Mouse (Mus musculus): ENCODE measurements at regions not wholly inside any gene's neighbourhood (a gene's known extent, or its start where the extent isn't known, plus 50 kb on each side); places are given as distances from the start of the nearest gene placed in this dataset.

DNA sequence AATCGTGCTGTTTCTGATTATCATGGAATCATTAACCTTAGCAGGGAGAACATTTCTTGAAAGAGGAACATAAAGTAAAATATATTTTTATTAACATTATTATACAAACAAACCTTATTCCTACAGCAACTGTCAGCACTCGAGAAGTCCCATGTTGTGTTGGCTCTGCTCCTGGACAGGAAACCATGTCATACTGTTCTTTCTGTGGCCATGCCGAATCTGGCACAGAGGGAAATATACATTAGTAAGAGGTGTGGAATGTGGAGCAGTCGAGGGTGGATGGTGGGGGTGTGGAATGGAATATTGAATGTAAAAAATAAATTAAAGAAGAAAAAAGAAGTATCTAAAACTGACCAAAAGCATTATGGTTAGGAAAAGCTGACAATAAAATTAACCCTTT lies 342.1 kb upstream of the Pmfbp1 start:
- no peak for DNase-seq (ENCODE audit: low read depth, low spot score)

DNA sequence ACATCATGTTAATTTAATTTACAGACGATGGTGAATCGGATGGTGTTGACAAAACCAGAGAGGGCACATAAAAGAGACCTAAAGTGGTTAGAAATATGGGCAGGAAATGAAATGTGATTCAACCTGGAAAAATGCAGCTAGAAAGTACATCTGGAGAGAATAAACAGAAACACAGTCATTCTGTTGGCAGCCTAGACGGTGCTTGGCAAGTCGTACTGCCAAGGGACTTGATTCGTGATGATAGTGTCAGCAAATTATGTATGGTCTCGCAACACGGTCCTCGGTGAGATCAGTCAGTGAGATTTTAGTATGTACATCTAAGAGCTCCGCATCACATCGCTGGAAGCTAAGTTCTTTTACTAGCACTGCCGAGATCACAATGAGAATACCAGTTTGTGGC lies 338.3 kb upstream of the Pmfbp1 start:
- DNase-seq (ENCODE audit: low read depth, low spot score): no peak

DNA sequence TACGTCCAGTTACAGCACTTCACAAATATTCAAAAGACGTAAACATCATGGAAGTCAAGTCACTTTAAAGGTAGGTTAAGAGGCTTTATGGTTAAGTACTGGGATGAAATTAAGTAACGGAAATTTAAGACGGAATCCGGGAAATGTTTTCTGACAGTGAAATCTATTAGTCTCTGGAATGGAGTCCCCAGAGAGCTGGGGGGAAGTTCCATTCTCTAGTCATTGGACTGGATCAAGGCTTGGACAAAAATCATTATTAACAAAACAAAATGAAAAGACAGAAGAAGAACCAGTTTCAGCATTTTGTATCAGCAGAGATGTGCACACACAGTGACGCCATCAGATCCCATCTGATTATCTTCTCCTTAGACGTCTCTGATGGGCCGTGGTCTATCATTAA lies 337.8 kb upstream of the Pmfbp1 start:
- no peak for DNase-seq (ENCODE audit: low read depth, low spot score)

DNA sequence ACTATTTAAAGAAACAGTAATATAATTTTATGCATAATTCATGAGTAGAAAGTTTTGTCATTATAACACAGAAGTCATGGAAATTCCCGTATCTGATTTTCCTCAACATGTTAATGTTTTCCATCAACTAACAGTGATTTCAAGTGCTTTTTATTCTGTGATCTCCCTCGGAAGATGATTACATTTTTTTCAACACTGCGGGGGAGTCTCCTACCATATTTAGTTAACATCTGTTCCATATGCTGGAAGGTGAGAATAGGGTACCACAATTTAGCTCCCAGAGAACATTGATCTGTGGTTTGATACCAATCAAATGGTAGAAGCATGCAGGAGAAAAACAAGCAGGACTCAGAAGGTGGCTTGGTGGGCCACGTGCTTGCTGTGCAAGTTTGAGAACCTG lies 321.1 kb upstream of the Pmfbp1 start:
- no peak for DNase-seq (ENCODE audit: low read depth, low spot score)

DNA sequence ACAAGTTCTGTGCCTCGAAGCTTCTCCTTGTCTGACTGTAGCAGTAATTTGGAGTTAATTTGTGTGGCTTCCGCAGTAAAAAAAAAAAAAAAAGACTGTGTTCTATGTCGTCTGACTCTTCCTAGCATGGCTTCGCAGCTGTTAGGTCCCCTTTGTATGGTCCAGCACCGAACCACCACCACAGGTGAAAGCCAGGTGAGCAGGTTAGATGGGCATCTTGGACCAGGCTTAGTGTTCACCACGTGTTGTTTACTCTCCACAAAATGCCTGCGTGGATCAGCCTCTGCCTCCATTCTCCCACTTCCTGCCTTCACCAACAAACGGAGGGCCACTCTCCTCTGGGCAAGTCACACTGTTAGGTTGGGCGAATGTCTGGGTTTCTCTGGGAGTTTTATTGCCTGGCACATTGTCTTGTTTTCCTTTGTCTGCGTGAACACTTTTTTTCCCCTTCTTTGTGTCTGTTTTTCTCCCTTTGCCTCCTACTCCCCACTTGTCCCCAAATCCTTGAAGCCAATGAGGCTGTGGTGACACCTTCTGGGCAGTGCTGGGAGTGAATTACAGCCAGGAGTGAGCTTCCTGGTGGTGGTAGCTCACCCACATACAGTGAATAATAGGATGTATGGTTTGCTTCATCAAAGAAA lies 308.1 kb upstream of the Pmfbp1 start:
- DNase-seq (ENCODE audit: low read depth, low spot score): peak; percentile 33

DNA sequence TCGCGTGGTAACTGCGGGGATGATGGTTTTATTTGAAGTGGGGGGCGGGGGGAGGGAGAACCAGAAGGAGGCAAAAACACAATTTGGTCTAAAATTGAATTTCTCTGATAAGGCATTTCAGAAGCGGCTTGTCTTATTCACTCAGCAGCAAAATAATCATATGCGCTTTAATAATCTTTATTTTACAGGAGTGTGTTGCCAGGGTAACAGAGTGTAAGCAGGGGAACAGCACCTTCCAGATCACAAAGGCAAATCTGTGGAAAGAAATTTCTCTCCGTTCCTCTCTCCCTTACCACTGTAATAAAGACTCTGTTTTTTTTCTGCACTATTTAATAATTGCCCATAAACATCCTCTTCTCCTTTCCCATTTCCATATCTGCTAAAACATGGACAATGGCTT lies 306.2 kb upstream of the Pmfbp1 start:
- DNase-seq (ENCODE audit: low read depth, low spot score): no peak

DNA sequence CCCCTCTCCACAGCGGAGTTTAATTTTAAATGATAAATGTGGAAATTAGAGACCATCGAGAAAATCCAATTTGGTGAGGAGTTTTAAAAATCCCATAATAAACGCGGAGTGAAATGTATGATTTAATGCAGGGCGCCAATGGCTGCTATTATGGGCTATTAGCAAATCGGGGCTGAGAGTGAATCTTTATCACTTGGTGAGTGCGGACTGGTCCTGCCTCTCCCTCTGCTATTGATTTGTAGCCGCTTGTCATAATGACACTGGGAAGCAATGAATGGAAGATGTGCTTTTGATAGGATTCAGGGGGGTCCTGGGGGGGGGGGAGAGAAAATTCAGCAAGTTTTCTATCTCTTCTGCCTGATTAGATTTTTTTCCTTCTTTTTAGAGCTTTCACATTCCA lies 279.6 kb upstream of the Pmfbp1 start:
- no peak for DNase-seq (ENCODE audit: low read depth, low spot score)

DNA sequence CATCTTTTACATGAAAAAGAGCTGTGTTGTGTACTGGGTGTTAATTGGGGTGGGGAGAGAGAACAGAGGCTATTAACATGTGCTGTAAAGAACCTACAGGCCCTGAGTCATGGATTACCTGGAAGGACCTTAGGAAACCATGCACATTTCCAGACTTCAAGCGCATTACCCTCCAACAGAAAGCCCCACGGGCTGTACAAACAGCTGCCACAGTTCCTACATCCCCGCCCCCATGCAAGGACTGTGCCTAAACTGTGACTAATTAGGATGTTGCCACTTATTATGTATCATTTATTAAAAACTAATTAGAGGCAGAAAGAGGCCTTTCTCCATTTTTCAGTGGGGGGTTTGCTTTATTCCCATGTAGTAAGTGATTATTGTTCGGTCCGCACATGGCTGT lies 277.5 kb upstream of the Pmfbp1 start:
- no peak for DNase-seq (ENCODE audit: low read depth, low spot score)

DNA sequence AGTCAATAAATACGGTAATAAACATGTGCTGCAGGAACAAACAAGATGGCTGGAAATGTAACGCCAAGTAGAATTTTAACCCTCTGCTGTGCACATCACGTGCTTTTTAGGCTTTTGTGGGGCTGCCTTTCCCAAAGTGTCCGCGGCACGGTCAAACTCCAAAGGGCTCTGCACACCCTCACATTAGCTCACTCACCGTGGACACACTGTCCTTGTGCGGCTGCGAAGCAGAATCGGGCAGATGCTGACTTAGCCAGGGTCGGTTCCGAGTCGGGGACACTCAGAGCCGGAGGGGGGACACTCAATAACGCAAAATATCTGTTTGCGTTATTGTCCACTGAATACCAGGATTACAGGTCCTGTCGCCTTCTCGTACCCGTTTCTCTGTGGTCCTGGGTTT lies 276.5 kb upstream of the Pmfbp1 start:
- no peak for DNase-seq (ENCODE audit: low read depth, low spot score)

DNA sequence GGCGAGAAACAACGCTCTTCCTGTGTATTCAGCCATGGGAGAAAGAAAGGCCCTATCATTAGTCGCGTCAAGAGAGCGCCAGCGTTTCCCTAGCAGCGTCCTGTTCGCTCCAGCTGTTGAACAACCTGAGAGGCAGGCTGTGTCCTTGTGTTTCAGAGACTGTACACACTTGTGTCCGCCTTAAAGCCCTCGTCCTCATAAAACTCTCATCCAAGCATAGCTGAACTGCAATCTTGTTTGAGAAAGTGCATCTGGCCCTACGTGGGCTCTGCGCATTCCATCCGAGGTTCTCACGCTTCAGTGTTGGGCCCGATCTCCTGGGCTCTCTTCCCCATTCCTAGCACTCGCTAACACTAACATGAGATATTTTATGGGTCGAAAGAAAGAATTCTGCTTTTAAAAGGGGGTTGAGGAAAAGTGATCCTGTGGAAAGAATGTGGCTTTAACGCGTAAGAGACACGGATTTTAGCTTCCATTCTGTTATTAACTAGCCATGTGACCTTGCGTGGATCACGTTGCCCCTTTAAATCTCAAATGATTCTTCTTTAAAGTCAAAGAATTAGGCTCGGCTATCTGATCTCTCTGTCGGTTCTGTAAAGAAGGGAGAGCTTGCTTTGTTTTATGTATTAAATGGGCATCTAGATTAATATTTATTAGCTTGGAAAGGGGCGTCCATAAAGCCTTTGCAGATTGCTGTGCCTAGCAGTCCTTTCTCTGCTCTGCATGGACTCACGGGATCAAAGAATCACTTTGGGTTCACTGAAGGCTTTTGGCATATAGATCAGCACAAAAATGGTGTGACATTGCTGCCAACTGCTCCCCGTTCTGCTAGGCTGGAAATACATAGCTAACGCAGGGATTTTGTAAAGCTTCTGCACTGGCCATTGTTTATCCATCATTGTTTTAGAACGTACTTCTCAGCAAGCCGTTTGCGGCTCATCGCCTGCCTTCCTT lies 261.3 kb upstream of the Pmfbp1 start:
- DNase-seq (ENCODE audit: low read depth, low spot score): no peak

DNA sequence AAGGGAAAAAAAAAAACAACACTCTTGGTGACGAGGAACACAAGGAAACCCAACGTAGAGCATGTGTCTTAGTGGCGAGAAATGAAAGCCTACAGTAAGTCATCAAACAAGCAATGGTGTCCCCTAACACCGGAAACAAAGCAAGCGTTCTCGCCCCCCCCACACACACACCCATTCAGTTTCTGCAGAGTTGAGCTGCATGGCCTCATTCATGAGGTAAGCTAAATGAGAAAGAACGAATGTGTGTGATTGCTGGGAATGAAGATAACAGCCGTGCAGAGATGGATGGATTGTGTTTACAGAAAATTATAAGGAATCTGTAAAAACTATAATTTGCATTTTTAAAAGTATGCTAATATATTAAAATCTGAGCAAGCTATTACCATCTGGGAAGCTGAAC lies 248.3 kb upstream of the Pmfbp1 start:
- DNase-seq (ENCODE audit: low read depth, low spot score): no peak

DNA sequence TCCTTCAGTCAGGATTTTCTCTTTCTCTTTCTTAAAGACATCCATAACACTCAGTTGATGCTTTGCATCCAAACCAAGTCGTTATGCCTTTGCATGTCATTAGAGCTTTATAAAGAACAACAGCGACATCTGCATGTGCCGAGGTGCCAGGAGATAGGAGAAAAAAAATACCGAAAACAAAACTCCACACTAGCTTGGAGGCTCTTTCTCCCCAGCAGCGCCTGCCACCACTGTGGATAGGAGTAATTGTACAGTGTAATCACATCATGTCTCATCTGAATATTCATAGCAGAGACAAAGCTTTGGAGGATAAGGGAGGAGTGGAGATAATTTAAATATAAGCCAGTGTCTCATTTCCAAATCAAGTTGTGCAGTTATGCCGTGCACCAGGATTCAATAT lies 246.0 kb upstream of the Pmfbp1 start:
- no peak for DNase-seq (ENCODE audit: low read depth, low spot score)

DNA sequence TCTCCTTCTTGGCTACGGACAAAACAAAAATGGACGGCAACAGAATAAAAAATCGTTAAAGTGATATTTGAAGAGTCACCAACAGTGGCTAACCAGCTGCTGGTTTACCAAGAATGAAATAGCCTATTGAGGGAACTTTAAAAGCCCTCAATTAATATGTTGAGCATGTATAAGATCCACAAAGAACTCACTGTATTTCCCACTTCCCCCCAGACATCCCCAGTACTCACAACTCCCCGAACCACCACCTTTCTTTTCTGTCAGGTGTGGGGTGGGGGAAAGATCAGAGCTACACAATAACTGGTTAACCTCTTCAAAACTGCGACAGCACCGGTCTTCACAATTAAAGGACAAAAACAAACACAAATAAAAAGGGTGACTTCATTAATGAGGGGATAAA lies 245.5 kb upstream of the Pmfbp1 start:
- no peak for DNase-seq (ENCODE audit: low read depth, low spot score)

DNA sequence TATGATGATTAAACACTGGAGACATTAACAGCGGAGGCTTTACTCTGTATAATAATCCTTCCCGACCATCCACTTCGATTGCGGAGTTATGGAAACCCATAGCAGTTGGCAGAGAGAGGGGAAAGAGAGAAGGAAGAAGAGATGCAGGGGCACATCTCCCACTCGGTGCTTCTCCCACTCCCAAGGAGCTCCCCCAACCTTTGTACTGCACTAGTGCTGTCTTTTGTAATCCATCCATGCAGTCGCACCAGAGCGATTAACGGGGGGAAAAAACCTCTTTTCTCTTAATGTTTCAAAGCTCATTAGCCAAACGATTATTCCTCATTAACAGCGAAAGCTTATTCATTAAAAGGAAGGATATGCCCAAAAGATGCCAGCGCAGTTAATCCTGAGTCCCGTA lies 244.6 kb upstream of the Pmfbp1 start:
- DNase-seq (ENCODE audit: low read depth, low spot score): no peak

DNA sequence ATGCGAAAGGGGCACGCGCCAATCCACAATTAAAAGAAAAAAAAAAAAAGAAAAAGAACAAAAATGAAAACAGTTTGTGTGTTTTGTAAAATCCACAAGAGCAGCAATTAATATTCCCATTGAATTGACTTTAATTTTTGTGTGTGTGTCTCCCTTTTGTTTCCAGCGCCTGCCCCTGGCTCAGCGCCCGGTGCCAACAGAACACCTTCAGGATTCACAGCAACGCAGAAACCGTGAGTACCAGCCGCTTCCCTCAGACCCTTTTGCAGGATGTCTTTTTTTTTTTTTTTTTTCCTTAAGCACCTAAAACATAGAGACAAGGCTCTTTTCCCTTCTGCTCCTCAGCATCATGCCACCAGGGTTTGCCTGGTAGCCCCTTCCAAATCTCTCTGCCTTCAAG lies 244.1 kb upstream of the Pmfbp1 start:
- DNase-seq (ENCODE audit: low read depth, low spot score): no peak

DNA sequence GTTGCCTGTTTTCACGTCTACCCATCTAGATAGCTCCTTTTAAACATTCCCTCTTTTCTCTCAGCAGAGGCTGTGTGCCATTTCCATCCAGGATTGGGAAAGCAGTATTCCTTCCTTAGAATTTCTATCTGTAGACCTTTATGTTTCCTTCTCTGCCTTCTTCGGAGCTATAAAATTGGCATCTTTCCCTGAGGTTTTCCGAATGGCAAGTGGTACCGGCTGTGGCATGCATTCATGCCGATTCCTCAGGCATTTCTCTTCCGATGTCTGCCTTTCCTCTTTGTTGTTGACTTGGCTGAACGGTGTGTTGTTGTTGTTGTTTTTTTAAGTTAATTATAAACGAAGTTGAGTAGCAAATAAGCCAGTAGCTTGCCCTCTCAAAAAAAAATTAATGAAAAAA lies 243.3 kb upstream of the Pmfbp1 start:
- DNase-seq (ENCODE audit: low read depth, low spot score): no peak

DNA sequence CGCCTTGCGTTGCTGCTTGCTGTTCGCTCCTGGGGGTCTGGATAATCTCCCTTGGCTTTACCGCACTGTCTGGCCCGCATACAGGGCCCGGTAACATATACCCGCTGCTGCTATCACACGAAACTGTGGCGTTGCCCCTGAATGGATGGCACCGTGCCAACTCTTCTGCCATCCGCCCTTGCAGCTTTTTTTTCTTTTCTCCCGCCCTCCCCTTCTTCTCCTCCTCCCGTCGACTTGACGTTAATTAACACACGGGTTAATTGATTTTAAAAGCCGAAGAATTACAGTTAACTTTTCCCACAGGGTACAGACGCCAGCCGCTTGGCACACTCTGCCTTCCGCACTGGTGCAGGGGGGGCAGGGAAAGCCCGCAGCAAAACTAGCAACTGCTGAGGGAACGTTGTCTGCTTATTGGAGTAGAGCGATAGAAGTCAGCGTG lies 242.4 kb upstream of the Pmfbp1 start:
- DNase-seq (ENCODE audit: low read depth, low spot score): no peak

DNA sequence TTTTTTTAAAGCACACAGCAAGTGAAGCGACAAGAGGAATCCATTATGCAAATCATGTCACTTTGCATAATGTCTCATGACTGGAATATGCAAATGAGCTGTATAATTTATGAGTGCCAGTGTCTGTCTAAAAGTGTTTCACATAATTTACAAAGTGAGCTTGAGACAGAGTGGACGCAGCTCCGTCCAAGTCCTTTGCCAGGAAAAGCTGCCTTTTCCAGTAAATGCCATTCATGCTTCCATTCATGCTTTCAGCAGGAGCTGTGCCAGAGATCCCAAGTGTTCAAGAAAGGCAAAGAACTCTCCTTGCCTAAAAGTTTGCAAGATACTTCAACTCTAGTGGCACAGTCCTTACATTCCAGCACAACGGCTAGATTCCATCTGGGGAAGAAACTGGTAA lies 241.4 kb upstream of the Pmfbp1 start:
- DNase-seq (ENCODE audit: low read depth, low spot score): no peak

DNA sequence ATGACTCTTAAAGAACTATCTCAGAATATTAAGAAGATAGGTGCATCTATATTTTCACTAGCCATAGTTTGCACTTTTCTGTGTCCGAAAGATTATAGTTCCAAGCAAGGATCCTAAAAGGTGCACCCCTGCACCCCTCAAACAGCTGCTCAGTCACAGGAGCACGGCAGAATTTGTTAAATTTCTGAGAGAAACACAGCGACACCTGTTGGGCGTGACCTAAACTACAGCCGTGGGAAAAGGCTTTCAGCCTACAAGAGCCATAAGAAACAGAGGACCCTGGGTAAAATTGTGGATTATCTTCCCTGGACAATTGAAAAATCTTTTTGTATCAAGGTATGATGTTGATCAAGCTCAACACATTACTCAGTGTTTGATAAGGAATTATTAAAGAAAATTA lies 214.7 kb upstream of the Pmfbp1 start:
- no peak for DNase-seq (ENCODE audit: low read depth, low spot score)

DNA sequence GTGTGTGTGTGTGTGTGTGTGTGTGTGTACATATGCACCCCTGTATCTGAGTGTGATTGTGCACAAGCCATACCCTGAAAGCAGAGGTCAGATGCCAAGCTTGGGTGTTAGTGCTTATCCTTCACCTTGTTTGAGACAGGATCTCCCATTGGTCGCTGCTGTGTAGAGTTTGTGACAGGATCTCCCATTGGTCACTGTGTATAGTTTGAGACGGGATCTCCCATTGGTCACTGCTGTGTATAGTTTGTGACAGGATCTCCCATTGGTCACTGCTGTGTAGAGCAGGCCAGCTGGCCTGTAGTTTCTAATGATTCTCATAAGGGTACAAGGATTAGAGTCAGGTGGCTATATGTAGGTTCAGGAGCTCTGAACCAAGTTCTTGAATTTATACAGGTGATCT lies 213.3 kb upstream of the Pmfbp1 start:
- DNase-seq (ENCODE audit: low read depth, low spot score): no peak

DNA sequence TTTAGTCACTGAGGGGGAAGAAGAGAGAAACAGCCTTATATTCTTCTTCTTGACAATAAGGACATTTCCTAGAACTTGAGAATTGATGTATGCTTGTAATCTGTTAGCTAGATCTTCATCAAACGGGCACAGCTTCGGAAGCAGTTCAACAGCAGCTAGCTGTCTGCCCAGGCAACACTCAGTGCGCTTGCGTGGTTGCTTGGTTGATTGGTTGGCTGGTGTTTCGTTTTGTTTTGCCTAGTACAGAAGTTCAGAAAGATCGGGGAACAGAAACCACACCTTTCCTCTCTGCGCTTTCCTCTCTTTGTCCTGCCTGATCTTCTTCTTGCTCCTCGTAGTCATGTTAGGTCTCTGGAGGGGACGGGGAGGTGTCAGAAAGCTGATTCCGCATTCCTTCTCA lies 212.2 kb upstream of the Pmfbp1 start:
- DNase-seq (ENCODE audit: low read depth, low spot score): no peak

DNA sequence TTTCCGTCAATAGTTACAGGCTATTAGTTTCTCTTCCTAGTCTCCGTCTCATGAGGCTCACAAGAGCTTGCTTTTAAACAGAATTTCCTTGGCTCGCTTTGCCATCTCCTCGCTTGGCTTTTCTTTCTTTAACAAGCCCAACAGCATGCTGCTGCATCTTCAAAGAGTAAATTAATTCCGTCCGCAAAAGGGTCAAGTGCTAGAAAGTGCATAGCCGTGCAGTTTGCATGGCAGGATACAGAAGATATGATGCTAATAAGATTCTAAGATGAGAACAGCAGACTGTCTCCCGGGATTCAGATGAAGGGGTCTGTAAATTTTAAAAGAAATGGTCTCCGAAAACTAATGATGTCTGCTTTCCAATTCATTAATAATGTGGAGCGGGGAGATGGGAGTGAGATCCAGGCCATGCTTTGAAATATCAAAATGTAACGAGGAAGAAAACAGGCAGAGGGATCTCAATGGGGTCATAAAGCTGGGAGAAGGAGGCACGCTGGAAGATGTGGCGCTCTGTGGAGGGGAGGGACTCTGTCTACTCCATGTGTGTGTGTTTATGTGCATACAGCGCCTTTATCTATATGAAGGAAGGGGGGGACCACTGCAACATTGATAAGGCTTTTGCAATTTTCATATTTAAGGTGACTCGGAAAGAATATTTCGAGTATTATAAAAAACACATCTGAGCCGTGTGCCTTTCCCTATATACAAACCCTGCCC lies 183.0 kb upstream of the Pmfbp1 start:
- no peak for DNase-seq (ENCODE audit: low read depth, low spot score)
